Mouse (Mus musculus) cortical plate, adult 2 months (tissue): ENCODE data around the gene Adh1. TPM values are rescaled to one million over a fixed set of nuclear protein-coding genes. Genes with fewer than 3 reads are reported as not detected.

ENCODE experiments used
- H3K27ac ChIP-seq: fragments of 200-500 bp; 2 replicates; pipeline ENCODE4 v1.5.1; 2012; ENCODE audit warnings: low read length, control low read depth, inconsistent platforms; ENCODE audit not compliant: insufficient read depth
- H3K4me1 ChIP-seq: fragments of 200-500 bp; 2 replicates; pipeline ENCODE4 v1.6.1; 2011; ENCODE audit warnings: low read length; ENCODE audit not compliant: control insufficient read depth, insufficient read depth
- H3K4me3 ChIP-seq: fragments of 200-500 bp; 2 replicates; pipeline ENCODE4 v1.5.1; 2011; ENCODE audit warnings: mild to moderate bottlenecking, low read length, control low read depth; ENCODE audit not compliant: insufficient read depth
- CTCF ChIP-seq: fragments of 200-500 bp; IDR thresholded peaks from 2 replicates; pipeline ENCODE4 v1.5.1; 2011; ENCODE audit warnings: mild to moderate bottlenecking, control low read depth, low read length; ENCODE audit not compliant: insufficient read depth; ENCODE audit errors: extremely low read depth
- POLR2A ChIP-seq: fragments of 200-500 bp; IDR thresholded peaks from 2 replicates; pipeline ENCODE4 v1.6.1; 2011; ENCODE audit warnings: mild to moderate bottlenecking, low read length, control low read depth; ENCODE audit not compliant: insufficient read depth; ENCODE audit errors: extremely low read depth
- polyA plus RNA-seq: library from polyadenylated mRNA; depleted of rRNA; stranded (reverse); fragments of >200 nt; gene quantifications from 2 replicates; pipeline ENCODE4 v1.2.3, GENCODE M21; 2012; rRNA removed

The Adh1 gene
- 1.2 and 1.4 TPM in 2 replicates for polyA plus RNA-seq

- H3K27ac ChIP-seq, result no peak within 1 kb of the TSS
- H3K4me3 ChIP-seq, result no peak within 1 kb of the TSS
- H3K4me1 ChIP-seq, result no peaks in the 10 kb centered on the region
- TF ChIP-seq POLR2A, result no peak
- no peak for TF ChIP-seq CTCF
Observed at GRCm38 (mm10) chr3:138260721-138261669, at the start of gene Adh1. Adh1 (plus strand) TSS chr3:138260991.

GRCm38 (mm10) chr3:138212431-138212951 is 48.3 kb upstream of the Adh1 start:
- H3K4me3 ChIP-seq, result no peak overlapping the region
- no peak for TF ChIP-seq CTCF
- no peak for TF ChIP-seq POLR2A
- no peaks in the 10 kb centered on the region for H3K4me1 ChIP-seq
- H3K27ac ChIP-seq, result no peak overlapping the region

DNA sequence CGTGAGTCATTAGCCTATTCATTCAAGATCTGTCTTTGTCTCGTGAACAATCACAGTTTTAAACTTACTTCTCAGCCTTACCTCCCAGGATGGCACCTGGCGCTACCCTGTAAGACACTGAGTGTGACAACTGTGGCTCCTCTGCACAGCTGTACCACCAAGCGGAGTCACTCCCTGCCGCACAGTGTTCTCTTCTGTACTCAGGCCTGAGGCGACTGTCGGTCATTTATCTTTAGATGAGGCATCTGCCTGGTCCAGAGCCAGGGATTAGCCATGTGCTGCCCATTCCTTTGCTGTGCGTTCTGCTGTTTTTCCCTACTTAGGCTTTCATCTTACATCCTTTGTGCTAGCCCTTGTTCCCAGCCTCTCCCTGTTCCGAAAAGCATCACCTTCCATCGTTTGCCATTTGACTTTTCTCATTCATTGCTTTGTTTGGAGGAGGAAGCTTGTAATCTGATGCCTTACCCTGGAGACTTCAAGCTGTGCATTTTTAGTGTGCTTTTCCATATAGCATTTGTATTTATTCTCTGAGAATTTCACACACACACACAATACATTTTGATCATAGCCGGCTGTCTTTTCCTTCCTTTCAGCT is 45.3 kb upstream of the Adh1 start:
- Histone ChIP-seq H3K4me1 (no peaks in the 10 kb centered on the region), H3K27ac (no peak overlapping the region), H3K4me3 (no peak overlapping the region)
- TF ChIP-seq POLR2A (no peak), CTCF (no peak)

DNA sequence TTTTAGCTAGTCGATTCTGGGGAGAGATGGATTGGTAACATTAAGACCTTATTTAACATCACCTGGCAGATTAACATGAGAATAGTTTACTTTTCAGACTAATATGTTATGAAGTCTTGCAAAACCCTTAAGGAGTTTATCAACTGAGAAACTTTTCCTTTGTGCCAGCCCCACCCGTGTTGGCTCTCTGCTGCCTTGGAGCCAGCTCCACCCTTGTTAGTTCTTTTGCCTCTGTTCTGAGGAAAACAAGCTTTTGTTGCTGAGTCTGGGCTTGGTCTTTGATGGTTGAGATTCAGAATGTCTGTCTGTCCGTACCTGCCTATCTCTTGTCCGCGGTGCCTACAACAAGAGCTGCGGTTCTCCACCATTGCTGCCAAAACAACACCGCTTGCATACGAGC is 44.7 kb upstream of the Adh1 start:
- no peak overlapping the region for H3K4me3 ChIP-seq
- H3K27ac ChIP-seq, result no peak overlapping the region
- H3K4me1 ChIP-seq, result no peaks in the 10 kb centered on the region
- TF ChIP-seq CTCF, result no peak
- TF ChIP-seq POLR2A, result no peak

- Histone ChIP-seq H3K4me1 (no peaks in the 10 kb centered on the region), H3K4me3 (no peak within 1 kb of the TSS), H3K27ac (no peak within 1 kb of the TSS)
- TF ChIP-seq POLR2A (no peak), CTCF (no peak)
Observed at GRCm38 (mm10) chr3:138217631-138218264, 43.0 kb upstream of the Adh1 start, which contains the start of gene Adh7. Adh7 (plus strand) TSS chr3:138217760.

GRCm38 (mm10) chr3:138221116-138221515 is 39.7 kb upstream of the Adh1 start:
- TF ChIP-seq POLR2A (no peak), CTCF (no peak)
- Histone ChIP-seq H3K4me1 (no peaks in the 10 kb centered on the region), H3K27ac (no peak overlapping the region), H3K4me3 (no peak overlapping the region)

- no peaks in the 10 kb centered on the region for H3K4me1 ChIP-seq
- H3K4me3 ChIP-seq, result no peak overlapping the region
- no peak for TF ChIP-seq CTCF
- no peak for TF ChIP-seq POLR2A
Observed at GRCm38 (mm10) chr3:138222511-138222910, 38.3 kb upstream of the Adh1 start.

GRCm38 (mm10) chr3:138222952-138223351 is 37.8 kb upstream of the Adh1 start:
- H3K4me1 ChIP-seq, result no peaks in the 10 kb centered on the region
- H3K27ac ChIP-seq, result no peak overlapping the region
- no peak overlapping the region for H3K4me3 ChIP-seq
- TF ChIP-seq POLR2A, result no peak
- TF ChIP-seq CTCF, result peak; percentile 62

More at GRCm38 (mm10) chr3:138222511-138222910, 38.3 kb upstream of the Adh1 start:
- no peak overlapping the region for H3K27ac ChIP-seq

- Histone ChIP-seq H3K4me3 (no peak overlapping the region), H3K4me1 (no peaks in the 10 kb centered on the region), H3K27ac (no peak overlapping the region)
- TF ChIP-seq CTCF (no peak), POLR2A (no peak)
Observed at GRCm38 (mm10) chr3:138224363-138224954, 36.3 kb upstream of the Adh1 start.
